31 mouse cellular contexts compared by ENCODE assay signal in genomic region chr14:7877957-7878356, GRCm38 (mm10).
A peak's percentile ranks its signal among the peaks of the same experiment; 100 is the strongest.
DNase-seq lines count a peak whose midpoint lies in the region; ATAC-seq and TF ChIP-seq lines count a peak whose summit lies in the region.
"Had no signal": no experiment of that assay in that cellular context is flagged by ENCODE, and none has a peak within 500 bp of the region (broad histone marks: within the 10 kb centered on the region; RNA-seq: fewer than 3 reads in every experiment).

No protein-coding gene starts in this region.

- H3K4me1 ChIP-seq in MEL (ENCODE audit: control insufficient read depth in 1 of 2, insufficient read depth in 2 of 2, low read length in 2 of 2): peaks cover 26 to 39% of the 10 kb centered on the region in 2 experiments
- no peaks in the 10 kb centered on the region for H3K4me1 ChIP-seq in hindbrain, postnatal 0 days (ENCODE audit: insufficient read depth, low read length)
- H3K4me1 ChIP-seq: embryonic facial prominence, embryonic 10.5 days; embryonic facial prominence, embryonic 13.5 days; forebrain, embryonic 12.5 days; forebrain, embryonic 15.5 days; heart, embryonic 13.5 days; hindbrain, embryonic 12.5 days had no signal

- H3K4me2 ChIP-seq in hindbrain, postnatal 0 days (ENCODE audit: low read depth, low read length): no peak overlapping the region
- H3K4me2 ChIP-seq: embryonic facial prominence, embryonic 13.5 days; forebrain, embryonic 12.5 days; forebrain, embryonic 15.5 days; heart, embryonic 13.5 days; hindbrain, embryonic 12.5 days had no signal

- H3K4me3 ChIP-seq in MEL (ENCODE audit: control insufficient read depth in 1 of 2, insufficient read depth in 1 of 2, low read depth in 2 of 2, low read length in 2 of 2): no peak overlapping the region
- no peak overlapping the region for H3K4me3 ChIP-seq in hindbrain, postnatal 0 days (ENCODE audit: low read length)
- H3K4me3 ChIP-seq: embryonic facial prominence, embryonic 10.5 days; embryonic facial prominence, embryonic 13.5 days; erythroblast, embryonic 14.5 days; forebrain, embryonic 12.5 days; forebrain, embryonic 15.5 days; heart, embryonic 13.5 days; hindbrain, embryonic 12.5 days had no signal

- TF ChIP-seq RAD21 in MEL (IDR thresholded peaks at IDR 0.05; ENCODE audit: low read depth, low read length): no peak

- H3K9me3 ChIP-seq in MEL (replicated peaks; ENCODE audit: insufficient read depth, low read length): no peaks in the 10 kb centered on the region
- H3K9me3 ChIP-seq in hindbrain, postnatal 0 days (ENCODE audit: low read length): no peaks in the 10 kb centered on the region
- H3K9me3 ChIP-seq: embryonic facial prominence, embryonic 10.5 days; embryonic facial prominence, embryonic 13.5 days; forebrain, embryonic 12.5 days; forebrain, embryonic 15.5 days; heart, embryonic 13.5 days; hindbrain, embryonic 12.5 days had no signal

- H3K27me3 ChIP-seq in MEL (ENCODE audit: control insufficient read depth in 1 of 2, insufficient read depth in 2 of 2, low read length in 2 of 2): no peaks in the 10 kb centered on the region
- no peaks in the 10 kb centered on the region for H3K27me3 ChIP-seq in hindbrain, postnatal 0 days (ENCODE audit: insufficient read depth, low read length)
- H3K27me3 ChIP-seq: embryonic facial prominence, embryonic 13.5 days; forebrain, embryonic 12.5 days; forebrain, embryonic 15.5 days; heart, embryonic 13.5 days; hindbrain, embryonic 12.5 days; Patski had no signal

- intact Hi-C loops in left cerebral cortex, postnatal 25 days (cut with DNase I): no loop called here

- peak; percentile 42 to 71; a peak in 3 of 4 replicates for ATAC-seq in hematopoietic stem cell, adult 5-6 weeks (replicated peaks in 1 of 2; ENCODE audit: insufficient read depth in 1 of 2, low FRiP score in 2 of 2, low TSS enrichment in 1 of 2, low read depth in 1 of 2, poor library complexity in 2 of 2, severe bottlenecking in 2 of 2)
- ATAC-seq in hindbrain, postnatal 0 days: no peak
- ATAC-seq: CD4-positive, CD25-positive, alpha-beta regulatory T cell, adult 4 months; forebrain, embryonic 15.5 days; hindbrain, embryonic 16.5 days; inflammation-experienced regulatory T-cells, adult 6 months; intestine, embryonic 16.5 days; Patski had no signal

- H3K79me2 ChIP-seq in MEL (ENCODE audit: control insufficient read depth, insufficient read depth, low read length, poor library complexity): no peaks in the 10 kb centered on the region

- TF ChIP-seq CTCF in MEL (IDR thresholded peaks at IDR 0.05 in 2 of 3, conservative IDR thresholded peaks at IDR 0.05 in 1 of 3; ENCODE audit: control insufficient read depth in 1 of 3, insufficient read depth in 1 of 3, low read depth in 2 of 3, low read length in 3 of 3, poor library complexity in 1 of 3, severe bottlenecking in 1 of 3): no peak
- TF ChIP-seq CTCF in hindbrain, postnatal 0 days (IDR thresholded peaks at IDR 0.05; ENCODE audit: low read depth): no peak

- H3K36me3 ChIP-seq in MEL (ENCODE audit: control insufficient read depth in 1 of 2, insufficient read depth in 2 of 2, low read length in 2 of 2): peaks cover 0 to 40% of the 10 kb centered on the region in 2 experiments; a peak in 2 of 4 replicates
- peaks cover 21% of the 10 kb centered on the region for H3K36me3 ChIP-seq in hindbrain, postnatal 0 days (ENCODE audit: insufficient read depth, low read length)

- DNase-seq in 416B (ENCODE audit: low read depth) (peak; percentile 78), MEL (ENCODE audit: low read depth, low spot score) (peak; percentile 67)
- DNase-seq in ovary, postnatal 14 days (ENCODE audit: low spot score): no peak
- no peak for DNase-seq in hindbrain, postnatal 0 days (ENCODE audit: low spot score)
- DNase-seq in left cerebral cortex, postnatal 25 days (ENCODE audit: low spot score in 2 of 2): no peak
- DNase-seq: adrenal gland, adult 2 months; adrenal gland, postnatal 14 days; cerebellum, adult 11 months; cerebellum, adult 2 months; cerebellum, adult 9-11 months; cerebellum, postnatal 25 days; embryo, embryonic 11 days; gastrocnemius, postnatal 10 days; gastrocnemius, postnatal 36 days; heart, adult 18-20 months; heart, postnatal 14 days; heart, postnatal 4 days; kidney, adult 18-20 months had no signal

- peak; percentile 60 to 83; a peak in 3 of 4 replicates for TF ChIP-seq EP300 in MEL (IDR thresholded peaks at IDR 0.05; ENCODE audit: low read depth in 1 of 2, low read length in 2 of 2)

- WGBS in hindbrain, postnatal 0 days: 80% methylated on average over 2 of the region's 2 CpGs

- TF ChIP-seq POLR2A in MEL (IDR thresholded peaks at IDR 0.05; ENCODE audit: control insufficient read depth in 1 of 2, insufficient read depth in 1 of 2, low read depth in 1 of 2, low read length in 2 of 2, poor library complexity in 1 of 2): no peak

- H3K27ac ChIP-seq in MEL (ENCODE audit: control insufficient read depth, low read depth, low read length): peak overlapping the region; percentile 65
- H3K27ac ChIP-seq in hindbrain, postnatal 0 days: no peak overlapping the region
- H3K27ac ChIP-seq: embryonic facial prominence, embryonic 10.5 days; embryonic facial prominence, embryonic 13.5 days; forebrain, embryonic 12.5 days; forebrain, embryonic 15.5 days; heart, embryonic 13.5 days; hindbrain, embryonic 12.5 days had no signal

- H3K9ac ChIP-seq in MEL (ENCODE audit: control insufficient read depth, low read depth, low read length, poor library complexity, severe bottlenecking): no peak overlapping the region
- no peak overlapping the region for H3K9ac ChIP-seq in hindbrain, postnatal 0 days (replicated peaks; ENCODE audit: low read length)
- H3K9ac ChIP-seq: embryonic facial prominence, embryonic 13.5 days; forebrain, embryonic 12.5 days; forebrain, embryonic 15.5 days; heart, embryonic 13.5 days; hindbrain, embryonic 12.5 days had no signal

TF ChIP-seq in MEL, 35 proteins besides CTCF, POLR2A, EP300 and RAD21:
- TF ChIP-seq RCOR1 (IDR thresholded peaks at IDR 0.05; ENCODE audit: low read depth, low read length): no peak
- TF ChIP-seq UBTF (IDR thresholded peaks at IDR 0.05; ENCODE audit: borderline replicate concordance, insufficient read depth, low read depth, low read length): no peak
- peak; percentile 43; the same call in 1 of the 2 replicates for TF ChIP-seq TCF12 (IDR thresholded peaks at IDR 0.05; ENCODE audit: low read depth, low read length)
- no peak for TF ChIP-seq MEF2A (IDR thresholded peaks at IDR 0.05; ENCODE audit: extremely low read depth, insufficient replicate concordance, low read depth, low read length, poor library complexity, severe bottlenecking)
- TF ChIP-seq ZKSCAN1 (IDR thresholded peaks at IDR 0.05; ENCODE audit: low read depth, low read length): no peak
- no peak for TF ChIP-seq ZNF384 (IDR thresholded peaks at IDR 0.05; ENCODE audit: low read depth, low read length)
- TF ChIP-seq MXI1 (IDR thresholded peaks at IDR 0.05; ENCODE audit: low read depth, low read length): no peak
- TF ChIP-seq SIN3A (IDR thresholded peaks at IDR 0.05; ENCODE audit: low read length): no peak; the same call in 1 of the 2 replicates
- peak; percentile 80 for TF ChIP-seq GATA1 (IDR thresholded peaks at IDR 0.05; ENCODE audit: low read depth, low read length)
- TF ChIP-seq MAZ (IDR thresholded peaks at IDR 0.05; ENCODE audit: low read depth, low read length): no peak
- no peak for TF ChIP-seq NRF1 (IDR thresholded peaks at IDR 0.05; ENCODE audit: insufficient read depth, low read depth, low read length, poor library complexity, severe bottlenecking)
- TF ChIP-seq ZC3H11A (IDR thresholded peaks at IDR 0.05; ENCODE audit: low read depth, low read length): no peak
- TF ChIP-seq MAFK (IDR thresholded peaks at IDR 0.05; ENCODE audit: borderline replicate concordance, low read depth, low read length): no peak
- TF ChIP-seq HCFC1 (IDR thresholded peaks at IDR 0.05; ENCODE audit: low read depth, low read length): no peak
- TF ChIP-seq ETS1 (IDR thresholded peaks at IDR 0.05; ENCODE audit: low read depth, low read length): peak; percentile 55; the same call in 1 of the 2 replicates
- TF ChIP-seq MYB (IDR thresholded peaks at IDR 0.05; ENCODE audit: low read depth, low read length): no peak
- TF ChIP-seq JUND (IDR thresholded peaks at IDR 0.05; ENCODE audit: low read depth, low read length): no peak
- TF ChIP-seq POLR2AphosphoS2 (IDR thresholded peaks at IDR 0.05; ENCODE audit: low read length): no peak
- TF ChIP-seq CHD2 (IDR thresholded peaks at IDR 0.05; ENCODE audit: low read length): no peak
- no peak for TF ChIP-seq NELFE (IDR thresholded peaks at IDR 0.05; ENCODE audit: low read depth, low read length)
- no peak for TF ChIP-seq USF1 (IDR thresholded peaks at IDR 0.05; ENCODE audit: low read depth, low read length)

Comparison
In these comparisons a context has a peak if more than half of its experiments do, and no peak if none do; other contexts are left out.
1. DNase-seq: peak in 416B (single experiment) and MEL (single experiment); none in ovary, postnatal 14 days (single experiment), hindbrain, postnatal 0 days (single experiment) and left cerebral cortex, postnatal 25 days (0 of 2).